Mouse (Mus musculus): Measurements from ENCODE around the gene Pklr.
A peak's percentile ranks its signal among the peaks of the same experiment; 100 is the strongest.
"Not testable (repeated sequence)": the region's sequence is repeated elsewhere in the genome, so short reads cannot be mapped to it uniquely, and the experiment has no call there.

The Pklr gene

DNA sequence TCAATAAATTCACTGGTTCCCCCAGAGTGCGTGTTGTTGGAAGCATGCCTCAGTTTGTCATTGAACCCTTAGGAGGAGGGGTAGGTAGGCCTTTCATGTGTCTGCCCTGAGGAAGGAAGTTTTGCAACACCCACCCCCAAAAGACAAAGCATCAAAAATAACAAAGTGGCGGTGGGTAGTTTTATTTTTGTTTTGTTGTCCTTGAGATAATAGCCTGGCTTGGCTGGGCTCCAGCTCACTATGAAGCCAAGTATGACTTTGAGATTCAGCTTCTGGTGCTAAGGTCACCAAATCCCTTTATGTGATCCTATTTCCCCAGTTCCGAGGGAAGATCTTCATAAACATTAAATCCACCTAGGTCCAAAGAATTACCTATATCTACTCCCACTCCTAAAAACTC is 11.7 kb upstream of the Pklr start:
- no peak for DNase-seq (ENCODE audit: low spot score)

DNA sequence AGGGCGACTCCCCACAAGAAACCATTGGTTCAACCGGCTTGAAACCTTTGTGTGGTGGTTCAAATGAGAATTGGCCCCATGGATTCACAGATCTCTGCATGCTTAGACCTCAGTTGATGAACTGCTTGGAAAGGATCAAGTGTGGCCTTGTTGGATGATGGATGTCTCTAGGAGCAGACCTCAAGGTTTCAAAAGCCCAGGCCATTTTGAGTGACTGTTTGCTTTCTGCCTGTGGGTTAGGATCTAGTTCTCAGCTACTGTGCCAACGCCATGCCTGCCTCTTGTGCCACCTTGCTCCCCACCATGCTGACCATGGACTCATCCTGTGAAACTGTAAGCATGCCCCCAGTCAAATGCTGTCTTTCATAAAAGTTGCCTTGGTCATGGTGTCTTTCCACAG is 10.0 kb upstream of the Pklr start:
- no peak for DNase-seq (ENCODE audit: low spot score)

DNA sequence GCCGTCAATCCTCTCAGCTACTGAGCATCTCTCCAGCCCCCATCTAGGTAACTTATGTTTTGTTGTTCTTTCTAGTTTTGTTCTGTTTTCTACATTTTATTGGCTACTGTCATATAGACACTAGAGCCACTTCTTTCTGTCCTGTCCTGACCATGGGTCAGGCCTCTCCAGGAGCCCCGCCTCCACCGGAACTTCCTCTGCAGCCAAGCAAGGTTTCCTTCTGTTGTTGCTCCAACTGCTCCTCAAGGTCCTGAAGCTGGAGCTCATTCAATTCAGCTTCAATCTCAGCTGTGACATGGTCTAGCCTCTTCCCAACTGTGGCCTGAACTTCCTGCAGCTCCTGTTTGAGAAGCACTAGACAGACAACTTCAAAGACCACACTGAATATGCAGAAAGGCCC is 6.0 kb upstream of the Pklr start:
- DNase-seq (ENCODE audit: low spot score), result no peak

DNA sequence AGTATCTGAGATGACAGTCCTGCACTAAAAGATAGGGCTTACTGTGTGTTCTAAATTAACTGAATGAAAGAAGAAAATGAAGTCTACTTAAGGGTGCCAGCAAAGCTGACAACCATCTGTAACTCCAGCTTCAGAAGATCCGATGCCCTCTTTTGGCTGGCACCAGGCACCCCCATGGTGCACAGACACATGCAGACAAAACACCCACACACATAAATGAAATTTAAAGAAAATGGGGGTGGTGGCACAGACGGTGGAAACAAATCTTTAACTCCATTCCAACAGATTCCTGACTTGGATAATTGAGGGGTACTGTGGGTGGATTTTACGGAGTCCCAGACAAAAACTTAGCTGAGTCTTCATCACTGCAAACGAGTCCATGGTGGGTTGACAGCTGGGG is 4.1 kb upstream of the Pklr start:
- DNase-seq (ENCODE audit: low spot score), result no peak

DNA sequence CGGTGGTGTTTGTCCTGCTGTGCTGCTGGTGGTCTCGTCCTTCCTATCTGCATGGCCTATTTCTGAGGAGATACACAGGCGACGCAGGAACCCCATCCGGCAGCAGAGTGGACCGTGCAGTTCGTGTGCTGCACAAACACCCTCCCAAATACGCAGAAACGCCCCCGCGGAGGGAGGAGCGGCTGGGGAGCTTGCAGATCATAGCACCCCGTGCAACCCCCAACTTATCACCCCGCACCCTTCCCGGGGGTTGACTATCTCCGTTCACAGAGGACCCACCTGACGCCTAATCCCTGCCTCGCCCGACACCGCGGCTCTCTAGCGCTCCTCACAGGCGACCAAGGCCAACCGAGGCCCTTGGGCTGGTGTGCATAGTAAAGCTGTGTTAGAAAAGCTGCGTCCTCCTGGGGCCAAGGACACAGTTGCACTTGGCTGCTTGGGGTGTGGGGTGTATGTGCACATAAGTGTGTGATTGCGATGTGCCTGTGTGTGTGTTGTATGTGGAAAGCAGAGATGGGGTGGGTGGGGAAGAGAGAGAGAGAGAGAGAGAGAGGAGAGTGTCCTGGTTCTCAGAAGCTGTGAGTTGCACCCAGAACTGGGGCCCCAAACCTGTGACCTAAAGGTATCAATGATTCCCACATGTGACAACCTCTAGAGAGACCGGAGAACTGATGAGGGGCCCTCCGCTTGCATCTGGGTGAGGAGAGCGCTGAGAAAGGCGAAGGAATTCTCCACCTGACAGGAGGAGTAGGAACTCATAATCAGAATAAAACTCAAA is 3.5 kb upstream of the Pklr start:
- no peak for DNase-seq (ENCODE audit: low spot score)

DNA sequence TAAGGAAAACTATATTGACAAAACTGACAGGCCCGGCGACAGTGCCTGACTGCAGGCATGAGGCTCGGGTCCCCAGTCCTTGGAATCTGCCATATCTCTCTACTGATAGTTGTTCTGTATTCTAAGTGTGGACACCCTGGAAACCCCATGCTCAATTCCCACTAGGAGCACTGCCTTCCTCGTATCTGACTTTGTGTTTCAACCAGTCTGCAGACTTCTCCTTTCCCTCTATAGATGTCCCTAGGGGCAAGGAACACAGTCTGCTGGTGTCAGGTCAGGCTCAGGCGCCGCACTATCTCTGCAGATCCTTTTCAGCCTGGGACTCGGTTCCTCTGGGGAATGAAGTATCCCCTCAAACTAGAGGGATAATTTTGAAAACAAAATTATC is 2.9 kb upstream of the Pklr start:
- no peak for DNase-seq (ENCODE audit: low spot score)

DNA sequence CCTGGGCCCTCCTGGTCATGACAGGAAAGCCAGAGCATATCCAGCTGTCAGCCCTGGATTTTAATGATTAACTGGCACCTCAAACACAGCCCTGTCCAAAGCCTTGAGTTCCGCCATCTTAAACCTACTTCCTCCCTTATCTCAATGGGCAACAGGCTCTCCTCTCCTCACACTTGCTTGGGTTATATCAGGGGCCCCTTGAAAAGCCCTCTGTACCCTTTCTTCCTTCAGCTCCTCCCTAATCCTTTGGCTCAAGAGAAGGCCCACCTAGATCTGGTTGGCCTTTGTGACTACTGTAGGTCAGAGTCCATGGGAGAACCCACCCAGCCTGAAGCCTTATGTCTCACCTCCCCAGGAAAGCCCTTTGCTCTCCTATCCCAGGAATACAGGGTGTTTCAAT is 2.2 kb upstream of the Pklr start:
- no peak for DNase-seq (ENCODE audit: low spot score)

DNA sequence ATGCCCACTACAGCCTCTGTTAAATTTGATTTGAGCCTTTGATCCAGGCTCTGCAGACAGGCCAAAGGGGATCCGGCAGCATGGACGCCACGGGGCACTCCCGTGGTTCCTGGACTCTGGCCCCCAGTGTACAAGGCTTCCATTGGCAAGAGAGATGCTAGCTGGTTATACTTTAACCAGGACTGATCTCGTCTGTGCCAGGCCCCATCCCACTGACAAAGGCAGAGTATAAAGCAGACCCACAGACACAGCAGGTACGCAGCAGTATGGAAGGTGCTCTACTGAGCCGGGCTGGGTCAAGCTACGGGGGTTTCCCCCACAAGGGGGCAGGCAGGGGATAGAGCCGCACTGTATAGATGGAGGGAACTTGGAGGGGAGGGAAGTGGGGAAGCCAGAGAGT is 423 bp downstream of the Pklr start:
- DNase-seq (ENCODE audit: low spot score), result no peak

DNA sequence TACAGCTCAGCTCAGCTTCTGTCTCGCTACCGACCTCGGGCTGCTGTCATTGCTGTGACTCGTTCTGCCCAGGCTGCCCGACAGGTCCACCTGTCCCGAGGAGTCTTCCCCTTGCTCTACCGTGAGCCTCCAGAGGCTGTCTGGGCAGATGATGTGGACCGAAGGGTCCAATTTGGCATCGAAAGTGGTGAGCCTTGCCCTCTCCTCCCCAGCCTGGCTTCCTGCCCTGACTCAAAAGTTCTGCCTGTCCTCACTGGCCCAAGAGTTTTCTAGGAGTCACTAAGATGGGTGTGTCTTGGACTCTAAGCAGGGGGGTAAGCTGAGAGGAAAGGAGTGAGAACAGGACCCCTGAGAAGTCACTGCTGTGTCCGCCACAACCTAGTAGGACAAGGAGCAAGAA is 8.9 kb downstream of the Pklr start:
- no peak for DNase-seq (ENCODE audit: low spot score)

DNA sequence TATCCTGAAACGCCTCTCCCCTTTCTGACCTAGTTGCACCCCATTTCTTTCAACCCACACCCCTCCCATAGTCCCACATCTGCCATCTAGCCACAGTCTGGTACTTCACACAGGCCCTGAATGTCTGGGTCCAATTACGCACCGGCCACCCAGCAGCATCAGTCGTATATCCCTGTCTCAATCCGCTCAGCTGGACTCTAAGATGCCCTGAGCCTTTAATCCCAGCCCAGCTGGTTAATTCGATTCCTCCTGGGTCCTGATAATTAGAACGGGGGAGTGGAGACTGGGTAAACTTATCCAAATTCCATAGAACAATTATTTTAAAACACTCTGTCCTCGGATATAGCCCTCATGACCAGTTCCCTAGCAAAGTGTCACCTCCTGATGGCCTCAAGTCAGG is 9.6 kb downstream of the Pklr start:
- DNase-seq (ENCODE audit: low spot score), result no peak

DNA sequence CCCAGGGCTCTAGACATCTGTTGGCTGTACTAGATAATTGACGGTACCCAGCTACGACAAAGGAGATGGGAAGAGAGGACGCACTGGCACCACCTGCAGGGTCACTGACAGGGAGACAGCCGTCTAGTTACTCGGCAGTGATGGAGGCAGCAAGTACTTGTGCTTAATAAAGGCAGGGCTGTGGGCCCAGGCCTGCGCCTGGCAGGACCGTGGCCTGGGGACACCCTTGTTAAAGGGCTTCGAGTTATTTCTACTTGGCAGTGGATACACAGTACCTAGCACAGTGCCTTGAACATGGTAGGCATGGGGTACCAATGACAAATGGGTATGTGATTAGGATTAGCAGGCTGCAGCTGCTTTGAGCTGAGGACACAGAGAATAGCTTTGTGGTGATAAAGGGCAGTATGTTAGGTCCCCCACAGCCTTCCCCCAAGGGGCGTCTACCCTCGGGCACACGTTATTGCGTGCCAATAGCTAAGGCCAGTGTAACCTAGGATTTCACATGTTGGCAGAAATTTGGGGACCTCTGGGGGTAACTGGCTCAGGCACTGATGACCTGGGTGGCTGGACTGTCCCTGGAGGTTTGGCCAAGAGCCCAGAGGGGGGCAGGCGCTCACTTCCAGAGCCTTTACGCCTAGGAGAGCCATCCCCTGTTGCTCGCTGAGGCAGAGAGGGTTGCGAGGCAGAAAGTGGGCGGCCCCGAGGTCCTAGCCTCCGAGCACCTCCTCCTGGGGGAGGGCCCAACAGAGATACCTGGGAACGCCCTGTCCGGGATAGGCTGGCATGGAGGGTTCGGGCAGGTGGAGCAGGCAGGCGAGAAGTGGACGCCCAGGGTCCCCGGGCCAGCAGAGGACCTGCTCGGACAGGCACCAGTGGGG is 11.4 kb downstream of the Pklr start:
- no peak for DNase-seq (ENCODE audit: low spot score)

DNA sequence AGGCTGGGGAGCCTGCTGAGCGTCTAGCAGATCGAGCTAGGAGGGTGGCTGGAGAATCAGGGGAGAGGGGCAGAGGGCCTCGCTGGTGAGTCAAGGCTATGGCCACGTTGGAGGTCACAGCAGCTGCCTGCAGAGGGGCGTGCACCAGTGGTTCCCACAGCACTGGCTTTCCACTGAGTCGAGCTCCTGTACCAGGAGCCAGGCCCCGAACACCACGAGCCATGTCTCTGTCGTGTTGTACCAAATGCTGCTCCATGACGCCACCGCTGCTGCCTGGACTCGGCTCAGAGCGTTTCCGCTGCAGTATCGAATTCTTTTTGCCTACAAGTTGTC is 12.0 kb downstream of the Pklr start:
- DNase-seq (ENCODE audit: low spot score), result no peak

DNA sequence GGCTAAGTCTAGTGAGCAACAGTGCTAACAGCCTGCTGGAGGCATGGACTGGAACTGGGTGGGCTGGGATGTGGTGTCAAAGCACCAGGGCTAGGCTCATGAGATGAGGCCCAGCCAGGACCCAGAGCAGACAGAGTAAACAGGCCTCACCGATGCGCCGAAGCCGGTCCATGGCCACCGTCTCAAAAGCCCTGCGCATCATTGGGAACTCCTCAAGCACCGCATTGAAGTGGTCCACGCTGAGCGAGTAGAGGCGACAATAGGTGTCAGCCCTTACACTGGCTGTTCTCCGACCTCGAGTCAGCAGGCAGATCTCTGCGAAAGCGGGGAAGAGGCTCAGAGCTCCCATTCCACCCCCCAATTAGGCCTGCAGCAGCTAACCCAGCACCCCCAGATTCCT is 12.6 kb downstream of the Pklr start:
- DNase-seq (ENCODE audit: low spot score), result no peak

DNA sequence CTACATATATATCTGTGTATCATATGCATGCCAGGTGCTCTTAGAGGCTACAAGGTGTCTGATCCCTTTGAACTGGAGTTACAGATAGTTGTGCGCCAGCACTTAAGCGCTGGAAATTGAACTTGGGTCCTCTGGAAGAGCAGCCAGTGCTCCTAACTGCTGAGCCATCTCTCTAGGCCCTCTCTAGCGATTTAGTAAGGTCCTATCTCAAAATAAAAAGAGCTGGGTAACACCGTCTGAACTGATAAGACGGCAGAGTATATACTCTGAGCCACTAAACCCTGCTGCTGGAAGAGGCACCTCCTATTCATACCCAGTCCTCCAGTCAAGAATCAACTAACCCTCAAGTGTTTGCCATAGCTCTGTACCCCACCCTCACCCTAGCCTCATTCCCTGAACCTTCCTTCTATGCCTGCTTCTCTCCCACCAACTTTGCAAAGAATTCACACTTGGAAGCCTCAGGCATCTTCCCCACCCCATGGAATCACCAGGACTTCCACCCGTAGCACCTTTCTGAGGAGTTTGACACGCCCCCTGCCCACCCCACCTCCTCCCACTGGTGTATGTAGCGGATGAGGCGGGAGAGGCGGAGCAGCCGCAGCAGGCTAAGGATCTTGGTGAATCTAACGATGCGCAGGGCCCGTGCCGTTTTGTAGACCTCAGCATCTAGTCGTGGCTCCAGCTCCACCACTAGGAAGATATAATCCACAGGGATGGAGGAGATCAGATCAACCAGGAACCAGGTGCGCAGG is 16.3 kb downstream of the Pklr start:
- DNase-seq (ENCODE audit: low spot score), result no peak

DNA sequence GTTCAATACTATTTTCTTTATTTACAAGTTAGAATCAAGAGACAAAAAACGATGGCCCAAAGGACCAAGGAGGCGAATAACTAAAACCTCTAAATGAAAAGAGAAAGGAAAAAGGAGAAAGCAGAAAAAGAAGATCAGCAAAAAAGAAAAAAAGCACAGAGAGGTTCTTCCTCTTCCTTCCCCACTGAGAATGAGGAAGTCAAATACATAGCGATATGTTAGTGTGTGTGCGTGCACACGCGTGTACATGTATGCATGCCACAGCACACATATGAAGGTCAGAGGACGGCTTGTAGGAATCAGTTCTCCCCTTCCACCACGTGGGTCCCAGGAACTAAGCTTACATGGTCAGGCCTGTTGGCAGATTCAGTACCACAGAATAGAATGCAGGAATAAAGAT is 21.0 kb downstream of the Pklr start:
- DNase-seq (ENCODE audit: low spot score), result no peak

DNA sequence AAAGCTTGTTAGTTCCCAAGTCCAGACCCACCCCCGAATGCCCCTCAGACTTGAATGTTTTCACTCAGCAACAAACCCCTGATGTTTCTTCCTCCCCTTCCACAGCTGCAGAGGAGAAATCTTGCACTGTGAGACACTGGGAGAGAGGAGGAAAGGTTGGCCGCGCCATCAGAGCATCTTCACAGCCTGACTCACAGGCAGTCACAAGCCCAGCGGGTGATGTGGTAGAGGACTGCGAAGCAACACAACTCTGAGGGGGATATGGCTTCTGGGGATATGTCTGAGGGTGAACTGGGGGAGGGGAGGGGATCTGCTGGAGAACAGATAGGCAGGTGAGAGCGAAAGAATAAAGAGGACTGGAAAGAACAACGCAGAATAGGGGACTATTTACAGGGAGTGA is 22.7 kb downstream of the Pklr start:
- no peak for DNase-seq (ENCODE audit: low spot score)

DNA sequence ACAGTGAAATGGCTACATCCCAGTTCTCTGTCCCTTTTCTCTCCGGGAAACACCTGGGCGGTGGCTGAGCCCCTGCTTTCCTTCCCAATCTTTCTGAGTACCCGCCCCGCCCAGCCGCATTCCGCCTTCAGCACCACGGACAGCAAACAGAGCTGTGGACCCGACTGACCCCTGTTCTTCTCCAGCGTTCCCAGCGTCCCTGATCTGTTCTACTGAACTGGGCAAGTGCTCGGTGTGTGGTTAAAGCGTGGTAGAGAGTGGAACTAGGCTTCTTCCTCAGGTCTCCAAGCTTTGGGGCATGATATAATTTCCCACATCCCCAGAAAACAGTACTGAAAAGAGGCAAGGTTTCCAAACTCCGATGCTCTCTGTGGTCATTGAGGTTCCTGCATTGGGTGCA is 23.3 kb downstream of the Pklr start:
- peak; percentile 58 for DNase-seq (ENCODE audit: low spot score)

DNA sequence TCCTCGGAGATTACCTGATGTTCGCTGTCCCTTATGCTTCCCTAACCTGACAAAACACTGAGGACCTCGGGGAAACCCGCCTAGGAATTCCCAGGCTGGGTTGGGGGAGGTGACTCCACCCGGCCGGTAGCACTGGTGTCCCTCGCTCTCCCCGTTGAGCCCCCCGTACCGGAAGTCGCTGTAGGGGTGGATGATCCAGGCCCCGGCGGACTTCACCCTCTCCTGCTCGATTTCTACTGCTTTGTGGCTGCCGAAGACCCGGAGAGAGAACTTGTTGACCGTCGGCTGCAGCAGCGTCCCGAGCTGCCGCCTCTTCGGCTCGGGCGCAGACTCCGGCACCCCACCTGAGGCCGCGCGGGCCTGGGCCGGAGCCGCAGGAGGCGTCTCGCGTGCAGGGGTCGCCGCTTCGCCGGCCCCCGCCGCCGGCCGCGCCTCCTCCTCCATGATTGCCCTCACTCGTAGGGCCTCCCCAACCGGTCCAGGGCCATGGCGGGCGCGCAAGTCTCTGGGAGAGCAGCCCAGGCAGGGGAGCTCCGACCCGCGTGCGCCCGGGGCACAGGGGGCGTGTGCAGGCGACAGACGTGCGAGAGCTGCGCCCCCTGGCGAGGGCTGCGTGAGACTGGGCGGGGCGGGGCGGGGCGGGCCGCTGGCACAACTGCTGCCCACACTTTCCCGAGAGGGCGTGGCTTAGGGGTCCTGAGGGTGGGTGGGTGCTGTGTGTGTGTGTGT is 23.8 kb downstream of the Pklr start, which contains the start of gene Hcn3:
Hcn3 (minus strand) TSS at position 581 of the 729 bp plus-strand sequence.
- DNase-seq (ENCODE audit: low spot score), result peak; percentile 55

DNA sequence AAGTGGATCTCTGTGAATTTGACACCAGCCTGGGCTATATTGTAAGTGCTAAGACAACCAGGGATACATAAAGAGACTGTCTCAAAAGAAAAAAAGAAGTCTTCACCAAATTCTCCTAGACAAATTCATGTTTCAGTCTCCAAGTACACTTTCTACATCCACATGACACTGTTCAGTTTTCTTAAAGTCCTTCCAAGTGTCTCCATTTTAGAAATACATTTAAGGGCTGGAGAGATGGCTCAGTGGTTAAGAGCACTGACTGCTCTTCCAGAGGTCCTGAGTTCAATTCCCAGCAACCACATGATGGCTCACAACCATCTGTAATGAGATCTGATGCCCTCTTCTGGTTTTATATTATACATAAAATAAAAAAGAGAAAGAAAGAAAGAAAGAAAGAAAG is 25.3 kb downstream of the Pklr start:
- DNase-seq (ENCODE audit: low spot score), result not testable (repeated sequence)

DNA sequence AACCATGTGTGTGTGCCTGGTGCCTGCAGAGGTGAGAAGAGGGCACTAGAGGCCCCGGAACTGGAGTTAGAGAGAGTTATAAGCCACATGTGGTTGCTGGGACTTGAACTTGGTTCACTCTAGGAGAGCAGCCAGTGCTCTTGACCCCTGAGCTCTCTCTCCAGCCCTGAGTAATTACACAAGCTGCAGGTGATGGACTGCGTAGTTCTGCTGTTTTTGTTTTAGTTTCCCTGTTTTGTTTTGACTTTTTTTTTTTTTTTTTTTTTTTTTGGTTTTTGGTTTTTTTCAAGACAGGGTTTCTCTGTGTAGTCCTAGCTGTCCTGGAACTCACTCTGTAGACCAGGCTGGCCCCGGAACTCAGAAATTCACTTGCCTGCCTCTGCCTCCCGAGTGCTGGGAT is 25.8 kb downstream of the Pklr start:
- no peak for DNase-seq (ENCODE audit: low spot score)

DNA sequence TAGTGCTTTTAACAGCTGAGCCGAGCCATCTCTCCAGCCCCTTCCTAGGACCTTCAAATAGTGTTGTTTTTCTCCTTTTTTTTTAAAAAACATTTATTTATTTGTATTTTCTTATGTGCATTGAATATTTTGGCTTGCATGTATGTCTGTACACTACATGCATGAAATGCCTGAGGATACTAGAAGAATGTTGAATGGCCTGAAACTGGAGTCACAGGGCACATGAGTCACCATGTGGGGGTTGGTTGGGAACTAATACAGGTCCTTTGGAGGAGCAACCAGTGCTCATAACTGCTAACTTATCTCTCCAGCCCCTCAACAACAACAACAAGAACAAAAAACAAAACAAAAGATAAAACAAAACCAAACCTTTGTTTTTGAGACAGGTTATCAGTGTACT is 27.2 kb downstream of the Pklr start:
- DNase-seq (ENCODE audit: low spot score), result no peak

DNA sequence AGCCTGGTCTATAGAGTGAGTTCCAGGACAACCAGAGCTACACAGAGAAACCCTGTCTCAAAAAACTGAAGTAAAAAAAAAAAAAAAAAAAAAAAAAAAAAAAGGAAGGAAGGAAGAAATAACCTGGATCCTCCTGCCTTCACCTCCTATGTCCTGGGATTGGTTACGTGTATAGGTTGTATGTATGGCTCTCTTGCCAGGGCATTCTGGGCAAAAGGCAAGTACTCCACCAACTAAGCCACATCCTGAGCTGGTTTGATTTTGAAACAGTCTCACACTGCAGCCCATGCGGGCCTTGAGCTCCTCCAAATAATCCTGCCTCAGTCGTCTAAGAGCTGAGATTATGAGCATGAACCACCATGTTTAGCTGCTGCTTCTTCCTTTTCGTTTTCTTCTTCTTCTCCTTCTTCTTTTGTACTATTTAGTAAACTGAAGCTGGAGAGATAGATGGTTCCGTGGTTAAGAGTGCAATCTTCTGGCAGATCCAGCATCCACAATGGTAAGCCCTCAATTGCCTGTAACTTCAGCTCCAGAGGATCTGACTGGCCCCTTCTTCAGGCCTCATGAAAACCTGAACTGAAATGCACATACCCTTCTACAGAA is 27.8 kb downstream of the Pklr start:
- no peak for DNase-seq (ENCODE audit: low spot score)

All from ovary, postnatal 14 days (tissue).